17 mouse cellular contexts compared by ENCODE assay signal in genomic region chr9:61668157-61668697, GRCm38 (mm10).
"Had no signal": no experiment of that assay in that cellular context is flagged by ENCODE, and none has a peak within 500 bp of the region (broad histone marks: within the 10 kb centered on the region; RNA-seq: fewer than 3 reads in every experiment).

No protein-coding gene starts in this region.

- H3K4me1 ChIP-seq: midbrain, embryonic 12.5 days had no signal

- H3K9me3 ChIP-seq: limb, embryonic 15.5 days; midbrain, embryonic 12.5 days had no signal

- H3K36me3 ChIP-seq: kidney, embryonic 15.5 days; limb, embryonic 12.5 days; limb, embryonic 15.5 days; midbrain, embryonic 12.5 days had no signal

- DNase-seq: kidney, adult 11 months; kidney, adult 8-10 months; kidney, postnatal 10 days; kidney, postnatal 4 days; left cerebral cortex, postnatal 4 days; liver, postnatal 0 days; lung, embryonic 14.5 days; right cerebral cortex, postnatal 4 days; thymus, adult 18-20 months; thymus, postnatal 14 days had no signal

- H3K4me3 ChIP-seq: kidney, embryonic 15.5 days; limb, embryonic 12.5 days; limb, embryonic 15.5 days; midbrain, embryonic 12.5 days had no signal

- H3K27me3 ChIP-seq: kidney, embryonic 15.5 days; limb, embryonic 12.5 days; limb, embryonic 15.5 days; midbrain, embryonic 12.5 days had no signal

- H3K4me2 ChIP-seq: kidney, embryonic 15.5 days; limb, embryonic 12.5 days; limb, embryonic 15.5 days; liver, embryonic 11.5 days; lung, embryonic 14.5 days; midbrain, embryonic 12.5 days had no signal

- H3K9ac ChIP-seq: kidney, embryonic 15.5 days; limb, embryonic 12.5 days; limb, embryonic 15.5 days; liver, embryonic 14.5 days; liver, postnatal 0 days; lung, embryonic 14.5 days; midbrain, embryonic 12.5 days had no signal

- H3K27ac ChIP-seq: kidney, embryonic 15.5 days; limb, embryonic 12.5 days; limb, embryonic 15.5 days; liver, embryonic 14.5 days; macrophage; midbrain, embryonic 12.5 days had no signal
